Mouse (Mus musculus): Measurements from ENCODE around the gene Tomm22.

Tomm22 gene

GRCm38 (mm10) chr15:79685141-79685641 is 14.5 kb downstream of the Tomm22 start:
- no peak for DNase-seq (ENCODE audit: extremely low spot score)

- DNase-seq (ENCODE audit: extremely low spot score) = no peak
Observed at GRCm38 (mm10) chr15:79686046-79686869, 15.6 kb downstream of the Tomm22 start.

- no peak for DNase-seq (ENCODE audit: extremely low spot score)
Observed at GRCm38 (mm10) chr15:79687175-79687574, 16.5 kb downstream of the Tomm22 start.

- peak; percentile 98 for DNase-seq (ENCODE audit: extremely low spot score)
Observed at GRCm38 (mm10) chr15:79687646-79688267, 17.1 kb downstream of the Tomm22 start, which contains the start of gene Josd1. TSS of gene Josd1 (minus strand) at chr15:79687919.

GRCm38 (mm10) chr15:79688268-79688956 is 17.8 kb downstream of the Tomm22 start:
- DNase-seq (ENCODE audit: extremely low spot score) = no peak

- no peak for DNase-seq (ENCODE audit: extremely low spot score)
Observed at GRCm38 (mm10) chr15:79689662-79690425, 19.2 kb downstream of the Tomm22 start.

- DNase-seq (ENCODE audit: extremely low spot score) = peak; percentile 96
Observed at GRCm38 (mm10) chr15:79690426-79691022, 19.9 kb downstream of the Tomm22 start, which contains the start of gene Gtpbp1. TSS of gene Gtpbp1 (plus strand) at chr15:79690845.

GRCm38 (mm10) chr15:79691023-79691508 is 20.4 kb downstream of the Tomm22 start:
- DNase-seq (ENCODE audit: extremely low spot score) = no peak

GRCm38 (mm10) chr15:79692334-79692733 is 21.7 kb downstream of the Tomm22 start:
- no peak for DNase-seq (ENCODE audit: extremely low spot score)

- no peak for DNase-seq (ENCODE audit: extremely low spot score)
Observed at GRCm38 (mm10) chr15:79693740-79694139, 23.1 kb downstream of the Tomm22 start.

GRCm38 (mm10) chr15:79694512-79694911 is 23.9 kb downstream of the Tomm22 start:
- DNase-seq (ENCODE audit: extremely low spot score) = no peak

- no peak for DNase-seq (ENCODE audit: extremely low spot score)
Observed at GRCm38 (mm10) chr15:79695516-79695915, 24.9 kb downstream of the Tomm22 start.

- no peak for DNase-seq (ENCODE audit: extremely low spot score)
Observed at GRCm38 (mm10) chr15:79696508-79696907, 25.8 kb downstream of the Tomm22 start.

GRCm38 (mm10) chr15:79697011-79697410 is 26.4 kb downstream of the Tomm22 start:
- no peak for DNase-seq (ENCODE audit: extremely low spot score)

GRCm38 (mm10) chr15:79697558-79698187 is 27.0 kb downstream of the Tomm22 start:
- no peak for DNase-seq (ENCODE audit: extremely low spot score)

GRCm38 (mm10) chr15:79706603-79707214 is 36.0 kb downstream of the Tomm22 start:
- DNase-seq (ENCODE audit: extremely low spot score) = no peak

GRCm38 (mm10) chr15:79708229-79708822 is 37.7 kb downstream of the Tomm22 start:
- no peak for DNase-seq (ENCODE audit: extremely low spot score)

GRCm38 (mm10) chr15:79715646-79716045 is 45.0 kb downstream of the Tomm22 start:
- DNase-seq (ENCODE audit: extremely low spot score) = no peak

GRCm38 (mm10) chr15:79716710-79717109 is 46.0 kb downstream of the Tomm22 start:
- DNase-seq (ENCODE audit: extremely low spot score) = no peak

- no peak for DNase-seq (ENCODE audit: extremely low spot score)
Observed at GRCm38 (mm10) chr15:79720267-79720666, 49.6 kb downstream of the Tomm22 start.

Data from embryo, embryonic 9.5 days (tissue).